Mouse (Mus musculus) CH12.LX (cell line): ENCODE measurements around the gene Ces2g.

ENCODE experiments used
- CHD2 ChIP-seq: IDR thresholded peaks from 2 replicates; pipeline ENCODE4 v1.6.1; 2011; ENCODE audit warnings: low read length, improper control_type of control experiment
- CTCF ChIP-seq, 2 experiments: IDR thresholded peaks in 1 of 2; conservative IDR thresholded peaks in 1 of 2; 2 replicates each; pipeline ENCODE4 v1.5.1; 2011 to 2012; ENCODE audit warnings: low read depth in 2 of 2, low read length in 2 of 2, improper control_type of control experiment in 1 of 2, inconsistent platforms in 1 of 2, mild to moderate bottlenecking in 1 of 2, moderate library complexity in 1 of 2
- ELF1 ChIP-seq: IDR thresholded peaks from 2 replicates; pipeline ENCODE4 v1.6.1; 2014; ENCODE audit warnings: low read depth, mild to moderate bottlenecking, inconsistent platforms, low read length, improper control_type of control experiment
- EP300 ChIP-seq: IDR thresholded peaks from 2 replicates; pipeline ENCODE4 v1.6.1; 2011; ENCODE audit warnings: low read length, improper control_type of control experiment
- HCFC1 ChIP-seq: IDR thresholded peaks from 2 replicates; pipeline ENCODE4 v1.6.1; 2012; ENCODE audit warnings: low read depth, mild to moderate bottlenecking, inconsistent platforms, low read length, improper control_type of control experiment
- MAX ChIP-seq: IDR thresholded peaks from 2 replicates; pipeline ENCODE4 v1.6.1; 2011; ENCODE audit warnings: low read length, improper control_type of control experiment
- NRF1 ChIP-seq: IDR thresholded peaks from 2 replicates; pipeline ENCODE4 v1.6.1; 2014; ENCODE audit warnings: low read depth, mild to moderate bottlenecking, inconsistent platforms, low read length, improper control_type of control experiment, moderate library complexity
- POLR2A ChIP-seq: IDR thresholded peaks from 2 replicates; pipeline ENCODE4 v1.6.1; 2011; ENCODE audit warnings: low read depth, mild to moderate bottlenecking, improper control_type of control experiment, low read length
- SMC3 ChIP-seq: IDR thresholded peaks from 2 replicates; pipeline ENCODE4 v1.6.1; 2011; ENCODE audit warnings: low read depth, low read length, improper control_type of control experiment
- TCF12 ChIP-seq: IDR thresholded peaks from 2 replicates; pipeline ENCODE4 v1.6.1; 2014; ENCODE audit warnings: low read depth, mild to moderate bottlenecking, inconsistent platforms, low read length, improper control_type of control experiment
- UBTF ChIP-seq: IDR thresholded peaks from 2 replicates; pipeline ENCODE4 v1.6.1; 2012; ENCODE audit warnings: low read depth, mild to moderate bottlenecking, inconsistent platforms, low read length, improper control_type of control experiment, moderate library complexity
- USF1 ChIP-seq: IDR thresholded peaks from 2 replicates; pipeline ENCODE4 v1.6.1; 2014; ENCODE audit warnings: low read depth, mild to moderate bottlenecking, inconsistent platforms, low read length, improper control_type of control experiment

DNA sequence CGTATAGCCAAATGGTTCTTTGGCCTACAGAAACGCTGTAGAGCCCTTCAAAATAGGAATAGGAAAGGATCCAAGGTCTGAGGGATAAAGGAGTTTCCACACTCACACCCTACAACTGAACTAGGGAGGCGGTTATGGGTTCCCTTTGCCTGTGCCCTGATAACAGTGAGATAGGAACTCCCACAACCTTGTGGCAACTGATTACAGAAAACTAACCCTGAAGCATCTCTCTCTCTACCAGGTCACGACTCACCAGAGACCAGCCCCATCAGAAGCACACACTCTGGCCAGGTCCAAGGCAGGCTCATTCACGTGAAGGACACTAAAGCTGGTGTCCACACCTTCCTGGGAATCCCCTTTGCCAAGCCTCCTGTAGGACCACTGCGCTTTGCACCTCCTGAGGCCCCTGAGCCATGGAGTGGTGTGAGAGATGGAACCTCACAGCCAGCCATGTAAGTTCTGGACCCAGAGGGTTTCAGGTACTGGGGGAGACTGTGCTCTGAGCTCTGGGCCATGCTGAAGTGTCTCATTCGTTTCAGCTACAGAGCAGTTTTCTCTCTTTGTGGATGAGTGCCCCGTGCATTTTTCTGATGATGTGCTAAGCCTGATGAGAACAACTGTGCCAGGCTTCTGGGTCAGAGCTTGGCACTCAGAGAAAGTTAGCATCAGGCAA lies 847 bp downstream of the Ces2g start:
- no peak for TF ChIP-seq CTCF (conservative IDR thresholded peaks at IDR 0.05 in 1 of 2, IDR thresholded peaks at IDR 0.05 in 1 of 2; ENCODE audit: low read depth in 2 of 2, low read length in 2 of 2)
- no peak for TF ChIP-seq ELF1
- no peak for TF ChIP-seq POLR2A
- no peak for TF ChIP-seq HCFC1
- TF ChIP-seq USF1 = no peak
- TF ChIP-seq SMC3 = no peak
- no peak for TF ChIP-seq EP300
- no peak for TF ChIP-seq MAX
- no peak for TF ChIP-seq TCF12
- no peak for TF ChIP-seq NRF1
- TF ChIP-seq UBTF = no peak
- no peak for TF ChIP-seq CHD2
